Mouse (Mus musculus) embryonic facial prominence, embryonic 11.5 days (tissue): ENCODE data around the gene Hist1h4j. TPM values are rescaled to one million over a fixed set of nuclear protein-coding genes. Genes with fewer than 3 reads are reported as not detected.
A peak's percentile ranks its signal among the peaks of the same experiment; 100 is the strongest.
"Not testable (repeated sequence)": the region's sequence is repeated elsewhere in the genome, so short reads cannot be mapped to it uniquely, and the experiment has no call there.

Source experiments
- ATAC-seq: fragments of 200-750 bp; cut with Nextera tagmentation; replicated peaks from 2 replicates; pipeline ENCODE4 v1.8.0; 2017; ENCODE audit warnings: low read depth; ENCODE audit not compliant: insufficient number of reproducible peaks, low FRiP score, low TSS enrichment
- DNase-seq: peaks from one replicate; pipeline ENCODE4 v3.0.0-alpha.2; 2015; ENCODE audit warnings: low spot score
- H3K27ac ChIP-seq: fragments of 300-500 bp; sonication (generic); replicated peaks from 2 replicates; pipeline ENCODE4 v1.5.1; 2014; ENCODE audit warnings: mild to moderate bottlenecking, low read depth, low read length, control low read depth
- H3K27me3 ChIP-seq: fragments of 300-500 bp; sonication (generic); 2 replicates; pipeline ENCODE4 v1.6.1; 2014; ENCODE audit warnings: mild to moderate bottlenecking, low read length, moderate library complexity, mixed read lengths; ENCODE audit not compliant: control insufficient read depth, insufficient read depth
- H3K36me3 ChIP-seq: fragments of 300-500 bp; sonication (generic); replicated peaks from 2 replicates; pipeline ENCODE4 v1.6.1; 2014; ENCODE audit warnings: low read depth, mild to moderate bottlenecking, low read length, moderate library complexity, mixed read lengths; ENCODE audit not compliant: control insufficient read depth, insufficient read depth
- H3K4me1 ChIP-seq: fragments of 300-500 bp; sonication (generic); 2 replicates; pipeline ENCODE4 v1.6.1; 2014; ENCODE audit warnings: low read length, mixed read lengths; ENCODE audit not compliant: control insufficient read depth, insufficient read depth
- H3K4me2 ChIP-seq: fragments of 300-500 bp; sonication (generic); 2 replicates; pipeline ENCODE4 v1.6.1; 2014; ENCODE audit warnings: low read depth, mild to moderate bottlenecking, control low read depth, low read length, moderate library complexity
- H3K4me3 ChIP-seq: fragments of 300-500 bp; sonication (generic); 2 replicates; pipeline ENCODE4 v1.5.1; 2014; ENCODE audit warnings: low read depth, low read length, control low read depth
- H3K9ac ChIP-seq: fragments of 300-500 bp; sonication (generic); replicated peaks from 2 replicates; pipeline ENCODE4 v1.6.1; 2014; ENCODE audit warnings: mild to moderate bottlenecking, control low read depth, low read length
- H3K9me3 ChIP-seq: fragments of 300-500 bp; sonication (generic); replicated peaks from 2 replicates; pipeline ENCODE4 v1.6.1; 2016; ENCODE audit warnings: mild to moderate bottlenecking, low read length, inconsistent platforms, mixed read lengths; ENCODE audit not compliant: control insufficient read depth
- WGBS: fragments of 180-500 bp; shearing (Covaris S2); extraction: QIAGEN DNeasy Blood & Tissue Kit; methylation state at CpG from one replicate; pipeline ENCODE4 v1.1.7; 2014; 5-methylcytosine and 5-hydroxymethylcytosine counted together
- polyA plus RNA-seq: library from polyadenylated mRNA; unstranded; fragments of >200 nt; fragmentation: Nextera tagmentation; extraction: Ambion mirVana; gene quantifications from 2 replicates; pipeline ENCODE4 v1.2.1, GENCODE M21; 2014

Gene Hist1h4j
- polyA plus RNA-seq, result 1.4 and 2.7 TPM in 2 replicates

DNA sequence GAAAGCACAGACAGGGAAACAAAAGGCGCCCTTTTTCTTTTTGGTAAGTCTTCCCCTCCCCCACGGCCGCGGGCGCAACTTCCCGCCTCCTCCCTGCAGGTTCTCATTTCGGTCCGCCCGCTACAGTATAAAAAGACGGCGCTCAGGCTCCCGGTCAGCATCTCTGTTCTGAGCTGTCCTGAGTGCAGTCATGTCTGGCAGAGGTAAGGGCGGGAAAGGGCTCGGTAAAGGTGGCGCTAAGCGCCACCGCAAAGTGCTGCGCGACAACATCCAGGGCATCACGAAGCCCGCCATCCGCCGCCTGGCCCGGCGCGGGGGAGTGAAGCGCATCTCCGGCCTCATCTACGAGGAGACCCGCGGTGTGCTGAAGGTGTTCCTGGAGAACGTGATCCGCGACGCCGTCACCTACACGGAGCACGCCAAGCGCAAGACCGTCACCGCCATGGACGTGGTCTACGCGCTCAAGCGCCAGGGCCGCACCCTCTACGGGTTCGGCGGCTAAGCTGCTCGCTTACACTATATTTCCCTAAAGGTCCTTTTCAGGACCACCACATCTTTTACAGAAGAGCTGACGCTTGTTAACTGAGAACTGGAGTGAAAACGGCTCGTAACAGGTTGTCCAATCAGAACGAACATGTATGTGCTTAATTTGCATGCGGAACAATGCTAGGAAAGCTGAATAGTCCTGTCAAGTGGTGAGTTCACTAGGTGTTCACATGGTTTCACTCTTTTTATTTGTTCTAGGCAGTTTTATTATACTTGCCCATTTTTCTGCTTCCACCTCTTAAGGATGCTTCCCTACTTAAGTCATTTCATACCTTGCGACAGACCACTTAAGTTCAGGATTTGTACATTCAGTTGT lies at the start of gene Hist1h4j:
Gene Hist1h4j, plus strand, starts transcription at position 159 of the 862 bp plus-strand sequence.
- ATAC-seq, result peak; percentile 92
- Histone ChIP-seq H3K9ac (peak within 1 kb of the TSS; percentile 63), H3K4me3 (peak within 1 kb of the TSS; percentile 50), H3K4me2 (peak within 1 kb of the TSS; percentile 58), H3K27ac (peak within 1 kb of the TSS; percentile 95)
- under 1% methylated on average over 43 of the region's 56 CpGs for WGBS
- H3K36me3 ChIP-seq, H3K4me1 ChIP-seq, H3K9me3 ChIP-seq, H3K27me3 ChIP-seq: not testable (repeated sequence)
- DNase-seq, result peak; percentile 93

GRCm38 (mm10) chr13:21697811-21698210 lies 37.1 kb upstream of the Hist1h4j start, which contains the start of gene Olfr1359:
TSS of gene Olfr1359 (plus strand) at chr13:21698111.
- Histone ChIP-seq H3K27ac (no peak within 1 kb of the TSS), H3K4me1 (no peaks in the 10 kb centered on the region), H3K9ac (no peak within 1 kb of the TSS), H3K27me3 (no peaks in the 10 kb centered on the region), H3K36me3 (no peaks in the 10 kb centered on the region), H3K4me3 (no peak within 1 kb of the TSS), H3K9me3 (no peaks in the 10 kb centered on the region), H3K4me2 (no peak within 1 kb of the TSS)
- DNase-seq (no peak), ATAC-seq (no peak)

DNA sequence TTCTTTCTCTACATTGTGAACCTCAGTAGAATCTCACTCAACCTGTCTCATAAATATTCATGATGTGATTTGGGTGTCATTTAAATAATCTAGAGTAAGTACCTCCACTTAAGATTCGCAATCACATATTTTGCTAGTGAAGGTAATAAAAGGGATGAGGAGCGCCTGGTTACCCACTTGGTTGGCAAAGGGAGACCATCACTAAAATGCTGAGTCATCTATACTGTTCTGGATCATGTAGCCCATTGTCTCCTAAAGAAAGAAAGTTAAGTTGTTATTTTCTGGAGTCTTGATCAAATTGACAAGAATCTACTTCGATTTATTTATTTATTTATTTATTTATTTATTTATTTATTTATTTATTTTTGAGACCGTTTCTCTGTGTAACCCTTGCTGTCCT lies 28.2 kb upstream of the Hist1h4j start:
- H3K4me1 ChIP-seq, result no peaks in the 10 kb centered on the region
- ATAC-seq (no peak), DNase-seq (no peak)
- WGBS, result 77% methylated on average over 4 of the region's 4 CpGs
- no peaks in the 10 kb centered on the region for H3K9me3 ChIP-seq
- H3K9ac ChIP-seq, result no peak overlapping the region
- H3K27me3 ChIP-seq, result no peaks in the 10 kb centered on the region
- no peak overlapping the region for H3K4me2 ChIP-seq
- no peak overlapping the region for H3K27ac ChIP-seq
- H3K36me3 ChIP-seq, result no peaks in the 10 kb centered on the region
- H3K4me3 ChIP-seq, result no peak overlapping the region

- no peaks in the 10 kb centered on the region for H3K27me3 ChIP-seq
- H3K36me3 ChIP-seq, result no peaks in the 10 kb centered on the region
- H3K4me2 ChIP-seq, result peak overlapping the region; percentile 29; the same call in 1 of the 2 replicates
- H3K9ac ChIP-seq, result peak overlapping the region; percentile 62
- DNase-seq (peak; percentile 91), ATAC-seq (peak; percentile 79)
- 0 out of 2 replicates have a peak overlapping the region, but pooled peaks have one; percentile 28 for H3K27ac ChIP-seq
- WGBS, result under 1% methylated on average over 32 of the region's 32 CpGs
- H3K4me1 ChIP-seq, result no peaks in the 10 kb centered on the region
- H3K9me3 ChIP-seq, result no peaks in the 10 kb centered on the region
- peak overlapping the region; percentile 55 for H3K4me3 ChIP-seq
These were observed 24.7 kb upstream of the Hist1h4j start for GRCm38 (mm10) chr13:21710031-21710711.

- Histone ChIP-seq H3K4me3 (peak overlapping the region; percentile 38), H3K4me1 (no peaks in the 10 kb centered on the region), H3K27ac (no peak overlapping the region), H3K9me3 (no peaks in the 10 kb centered on the region), H3K9ac (no peak overlapping the region; the same call in 1 of the 2 replicates), H3K4me2 (peak overlapping the region; percentile 24), H3K36me3 (no peaks in the 10 kb centered on the region), H3K27me3 (no peaks in the 10 kb centered on the region)
- ATAC-seq (peak; percentile 68), DNase-seq (peak; percentile 80)
- WGBS, result 3% methylated on average over 22 of the region's 22 CpGs
These were observed 23.9 kb upstream of the Hist1h4j start for GRCm38 (mm10) chr13:21710821-21711525.

- H3K36me3 ChIP-seq, result no peaks in the 10 kb centered on the region
- peak overlapping the region; percentile 24 for H3K4me2 ChIP-seq
- no peaks in the 10 kb centered on the region for H3K9me3 ChIP-seq
- H3K27ac ChIP-seq, result no peak overlapping the region
- no peak for ATAC-seq
- 37% methylated on average over 4 of the region's 4 CpGs for WGBS
- no peak for DNase-seq
- peak overlapping the region; percentile 38 for H3K4me3 ChIP-seq
- H3K4me1 ChIP-seq, result no peaks in the 10 kb centered on the region
- H3K9ac ChIP-seq, result no peak overlapping the region; the same call in 1 of the 2 replicates
- no peaks in the 10 kb centered on the region for H3K27me3 ChIP-seq
These were observed 23.2 kb upstream of the Hist1h4j start for GRCm38 (mm10) chr13:21711698-21712097.

DNA sequence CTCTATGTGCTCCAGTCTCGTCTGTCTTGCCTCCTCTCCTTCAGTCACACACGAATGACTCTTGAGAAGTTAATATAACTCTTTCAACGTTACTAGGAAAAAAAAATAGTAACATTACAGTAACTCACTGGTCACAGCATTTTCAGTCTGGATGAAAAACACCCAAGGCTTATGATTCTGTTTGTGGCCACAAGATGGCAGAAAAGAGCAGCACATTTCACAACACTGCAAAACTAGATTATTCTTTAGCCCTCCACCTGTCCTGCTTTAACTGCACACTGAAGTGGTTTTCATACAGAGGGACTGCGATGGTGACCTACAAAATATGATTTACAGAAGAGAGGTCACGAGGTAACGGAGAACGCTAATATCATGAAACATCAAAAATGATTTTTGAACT lies 20.1 kb upstream of the Hist1h4j start:
- H3K9ac ChIP-seq, result peak overlapping the region; percentile 73

More for the DNA sequence above, 20.1 kb upstream of the Hist1h4j start:
- ATAC-seq, result no peak
- peak overlapping the region; percentile 70 for H3K4me2 ChIP-seq
- peak overlapping the region; percentile 50 for H3K4me3 ChIP-seq
- no peaks in the 10 kb centered on the region for H3K9me3 ChIP-seq
- DNase-seq, result peak; percentile 81
- 1% methylated on average over 7 of the region's 7 CpGs for WGBS
- no peaks in the 10 kb centered on the region for H3K36me3 ChIP-seq
- no peaks in the 10 kb centered on the region for H3K4me1 ChIP-seq
- H3K27me3 ChIP-seq, result no peaks in the 10 kb centered on the region
- peak overlapping the region; percentile 86 for H3K27ac ChIP-seq
